Mouse (Mus musculus) neutrophil, adult 65 days (primary cell): ENCODE data around the gene Fam24b. TPM values are rescaled to one million over a fixed set of nuclear protein-coding genes. Genes with fewer than 3 reads are reported as not detected.

Experiments
- total RNA-seq: library from RNA; stranded (reverse); gene quantifications from 2 replicates; pipeline ENCODE4 v1.2.4, GENCODE M21; 2023

Fam24b gene
- not detected in 2 replicates for total RNA-seq

GRCm38 (mm10) chr7:131329416-131329815 lies at the start of gene Fam24b:
Gene Fam24b, minus strand, starts transcription at chr7:131329516.

GRCm38 (mm10) chr7:131370648-131371469 lies 41.5 kb upstream of the Fam24b start, which contains the start of gene Pstk:
Gene Pstk, plus strand, starts transcription at chr7:131371141.

GRCm38 (mm10) chr7:131362615-131363300 lies 33.4 kb upstream of the Fam24b start, which contains the start of gene 2310057M21Rik:
Gene 2310057M21Rik, minus strand, starts transcription at chr7:131362759.

GRCm38 (mm10) chr7:131333564-131333963 lies 4.2 kb upstream of the Fam24b start, which contains the start of gene Fam24a:
Gene Fam24a, plus strand, starts transcription at chr7:131333864.

GRCm38 (mm10) chr7:131322192-131322591 lies 7.1 kb downstream of the Fam24b start, which contains the start of gene Cuzd1:
Gene Cuzd1, minus strand, starts transcription at chr7:131322292.

Other genes starting within 250 kb of the Fam24b start
- gene 4933402N03Rik, start 183.2 kb downstream of the Fam24b start, total RNA-seq: not detected in 2 replicates
- not detected in 2 replicates for gene 5430419D17Rik, start 155.1 kb downstream of the Fam24b start, total RNA-seq
- not detected in 2 replicates for gene Cuzd1, start 7.2 kb downstream of the Fam24b start, total RNA-seq
- not detected in 2 replicates for gene Fam24a, start 4.3 kb upstream of the Fam24b start, total RNA-seq
- gene 2310057M21Rik, start 33.2 kb upstream of the Fam24b start, total RNA-seq: 8.1 and 10.0 TPM in 2 replicates
- gene Pstk, start 41.6 kb upstream of the Fam24b start, total RNA-seq: 1.7 and 4.5 TPM in 2 replicates
- 51.9 and 62.8 TPM in 2 replicates for gene Ikzf5, start 81.0 kb upstream of the Fam24b start, total RNA-seq
- gene Acadsb, start 81.1 kb upstream of the Fam24b start, total RNA-seq: 26.5 and 28.9 TPM in 2 replicates
- gene Hmx3, start 213.4 kb upstream of the Fam24b start, total RNA-seq: not detected in 2 replicates
- gene Hmx2, start 219.3 kb upstream of the Fam24b start, total RNA-seq: 0.23 TPM in 1 of 2 replicates, not detected in the other
- gene Bub3, start 230.7 kb upstream of the Fam24b start, total RNA-seq: 65.5 and 74.3 TPM in 2 replicates